Mouse (Mus musculus): ENCODE results near the gene Nin.
A peak's percentile ranks its signal among the peaks of the same experiment; 100 is the strongest.

- TF ChIP-seq CTCF (IDR thresholded peaks at IDR 0.05; ENCODE audit: low read depth): peak; percentile 38
- TF ChIP-seq EP300 (optimal IDR thresholded peaks at IDR 0.05): no peak
Measured at GRCm38 (mm10) chr12:70083737-70084136, 29.8 kb downstream of the Nin start.
